In genomic region chr10:76678122-76678521, GRCm38 (mm10) we compare ENCODE assay signal across 10 mouse cellular contexts. TPM values are rescaled to one million over a fixed set of nuclear protein-coding genes. Genes with fewer than 3 reads are reported as not detected.
DNase-seq lines count a peak whose midpoint lies in the region; ATAC-seq and TF ChIP-seq lines count a peak whose summit lies in the region.
"Had no signal": no experiment of that assay in that cellular context is flagged by ENCODE, and none has a peak within 500 bp of the region (broad histone marks: within the 10 kb centered on the region; RNA-seq: fewer than 3 reads in every experiment).

No protein-coding gene starts in this region.

- H3K27ac ChIP-seq in heart, adult 2 months: no peak overlapping the region
- no peak overlapping the region for H3K27ac ChIP-seq in kidney, embryonic 14.5 days (ENCODE audit: low read depth, low read length)

- peak; percentile 47 to 56 for DNase-seq in heart, adult 2 months
- no peak for DNase-seq in heart, postnatal 25 days (ENCODE audit: low spot score)
- DNase-seq in ZHBTc4 (ENCODE audit: low read depth, low spot score): peak; percentile 7
- DNase-seq in layer of hippocampus, postnatal 10 days (ENCODE audit: low spot score in 2 of 2): peak; percentile 14 to 20
- DNase-seq in right cerebral cortex, postnatal 14 days: peak; percentile 77
- no peak for DNase-seq in cerebellum, postnatal 36 days

- intact Hi-C loops in heart, adult 2 months (cut with DNase I): no loop called here
- intact Hi-C loops in heart, postnatal 25 days (cut with DNase I): no loop called here

- ATAC-seq in megakaryocyte, adult 5-6 weeks (ENCODE audit: poor library complexity, severe bottlenecking): no peak
- no peak for ATAC-seq in kidney, embryonic 14.5 days (ENCODE audit: low FRiP score, low TSS enrichment)

- H3K36me3 ChIP-seq in heart, adult 2 months (ENCODE audit: control insufficient read depth, insufficient read depth, low read length): no peaks in the 10 kb centered on the region
- no peaks in the 10 kb centered on the region for H3K36me3 ChIP-seq in kidney, embryonic 14.5 days (ENCODE audit: control insufficient read depth, insufficient read depth, low read length)
- H3K36me3 ChIP-seq: G1E had no signal

- no peak for TF ChIP-seq CTCF in heart, adult 2 months (IDR thresholded peaks at IDR 0.05)

- no peak for TF ChIP-seq POLR2A in heart, adult 2 months (IDR thresholded peaks at IDR 0.05; ENCODE audit: insufficient read depth, low read depth, low read length)

- peaks cover 10% of the 10 kb centered on the region for H3K4me1 ChIP-seq in heart, adult 2 months (ENCODE audit: control insufficient read depth, insufficient read depth, low read length)
- no peaks in the 10 kb centered on the region for H3K4me1 ChIP-seq in kidney, embryonic 14.5 days (ENCODE audit: control insufficient read depth, insufficient read depth, low read length)
- H3K4me1 ChIP-seq: megakaryocyte, embryonic 14.5 days had no signal

- H3K9ac ChIP-seq in heart, adult 2 months (ENCODE audit: low read depth, low read length): no peak overlapping the region
- H3K9ac ChIP-seq in kidney, embryonic 14.5 days (ENCODE audit: low read depth, low read length): no peak overlapping the region

- WGBS in heart, adult 2 months: 63% methylated on average over 7 of the region's 7 CpGs
- WGBS in kidney, embryonic 14.5 days: 74% methylated on average over 7 of the region's 7 CpGs

- no peaks in the 10 kb centered on the region; the same call in 1 of the 2 replicates for H3K9me3 ChIP-seq in kidney, embryonic 14.5 days (ENCODE audit: control insufficient read depth, low read length)
- H3K9me3 ChIP-seq: G1E had no signal

- H3K4me3 ChIP-seq in heart, adult 2 months: no peak overlapping the region
- no peak overlapping the region for H3K4me3 ChIP-seq in kidney, embryonic 14.5 days (ENCODE audit: low read length)
- H3K4me3 ChIP-seq: megakaryocyte, embryonic 14.5 days had no signal

- H3K27me3 ChIP-seq in heart, adult 2 months (ENCODE audit: control insufficient read depth, insufficient read depth, low read length): no peaks in the 10 kb centered on the region
- H3K27me3 ChIP-seq in kidney, embryonic 14.5 days (ENCODE audit: control insufficient read depth, insufficient read depth, low read length): no peaks in the 10 kb centered on the region

- TF ChIP-seq EP300 in heart, adult 2 months (IDR thresholded peaks at IDR 0.05; ENCODE audit: insufficient read depth, low read depth, low read length): no peak

- no peaks in the 10 kb centered on the region for H3K79me2 ChIP-seq in heart, adult 2 months (replicated peaks; ENCODE audit: control insufficient read depth, insufficient read depth, low read length)

- no peak overlapping the region for H3K4me2 ChIP-seq in kidney, embryonic 14.5 days (replicated peaks; ENCODE audit: low read depth, low read length)

RNA-seq across cellular contexts. Expression of gene Col6a1, which starts 47.8 kb away (rescaled TPM):
- total RNA-seq in heart, adult 2 months (2021): 10 to 100 TPM; 30.5 to 52.4 TPM
- polyA plus RNA-seq in heart, adult 2 months (2012; rRNA removed): 75.5 and 95.3 TPM in 2 replicates
- 10 to 100 TPM; 83.0 to 93.0 TPM for total RNA-seq in heart, postnatal 25 days (2021)
- 10 to 100 TPM; 38.0 to 38.9 TPM for total RNA-seq in layer of hippocampus, postnatal 10 days (2021)
- total RNA-seq in megakaryocyte, adult 5-6 weeks (2015): 0.09 and 0.41 TPM in 2 replicates
- total RNA-seq in megakaryocyte, adult 5-6 weeks (2017): 0.40 and 0.41 TPM in 2 replicates
- polyA plus RNA-seq in kidney, embryonic 14.5 days (2014; fragmentation: Nextera tagmentation; extraction: Ambion mirVana): 18.8 and 38.1 TPM in 2 replicates
- polyA plus RNA-seq: G1E had no signal

RNA-seq across cellular contexts. Expression of gene Col6a2, which starts 54.7 kb away (rescaled TPM):
- 10 to 100 TPM; 36.0 to 65.5 TPM for total RNA-seq in heart, adult 2 months (2021)
- 70.2 and 89.7 TPM in 2 replicates for polyA plus RNA-seq in heart, adult 2 months (2012; rRNA removed)
- 100 to 1,000 TPM in 1 of 2 experiments, 10 to 100 TPM in 1; 94.0 to 106 TPM for total RNA-seq in heart, postnatal 25 days (2021)
- total RNA-seq in layer of hippocampus, postnatal 10 days (2021): 10 to 100 TPM; 15.6 to 17.8 TPM
- 0.13 TPM in 1 of 2 replicates, not detected in the other for total RNA-seq in megakaryocyte, adult 5-6 weeks (2015)
- not detected in 2 replicates for total RNA-seq in megakaryocyte, adult 5-6 weeks (2017)
- 19.8 and 22.0 TPM in 2 replicates for polyA plus RNA-seq in kidney, embryonic 14.5 days (2014; fragmentation: Nextera tagmentation; extraction: Ambion mirVana)
- polyA plus RNA-seq: G1E had no signal

Comparison
In these comparisons a context has a peak if more than half of its experiments do, and no peak if none do; other contexts are left out.
1. DNase-seq: peak in heart, adult 2 months (2 of 2), ZHBTc4 (single experiment), layer of hippocampus, postnatal 10 days (2 of 2) and right cerebral cortex, postnatal 14 days (single experiment); none in heart, postnatal 25 days (single experiment) and cerebellum, postnatal 36 days (0 of 2).
2. RNA of gene Col6a1, which starts 47.8 kb away (total RNA-seq): 83.0 to 93.0 TPM in heart, postnatal 25 days, 30.5 to 52.4 TPM in heart, adult 2 months and 38.0 to 38.9 TPM in layer of hippocampus, postnatal 10 days; 0.09 to 0.41 TPM in megakaryocyte, adult 5-6 weeks; every median in the first group is over 10 times any median in the second.
3. RNA of gene Col6a2, which starts 54.7 kb away (total RNA-seq): 94.0 to 106 TPM in heart, postnatal 25 days, 36.0 to 65.5 TPM in heart, adult 2 months and 15.6 to 17.8 TPM in layer of hippocampus, postnatal 10 days; 0.13 TPM in megakaryocyte, adult 5-6 weeks; every median in the first group is over 10 times any median in the second.